Mouse (Mus musculus): ENCODE data around the gene Haus7. TPM values are rescaled to one million over a fixed set of nuclear protein-coding genes. Genes with fewer than 3 reads are reported as not detected.
"Not testable (repeated sequence)": the region's sequence is repeated elsewhere in the genome, so short reads cannot be mapped to it uniquely, and the experiment has no call there.

Gene Haus7
- total and polyA plus RNA-seq, 3 experiments: 4.3 to 6.0 (median 5.5) TPM

DNA sequence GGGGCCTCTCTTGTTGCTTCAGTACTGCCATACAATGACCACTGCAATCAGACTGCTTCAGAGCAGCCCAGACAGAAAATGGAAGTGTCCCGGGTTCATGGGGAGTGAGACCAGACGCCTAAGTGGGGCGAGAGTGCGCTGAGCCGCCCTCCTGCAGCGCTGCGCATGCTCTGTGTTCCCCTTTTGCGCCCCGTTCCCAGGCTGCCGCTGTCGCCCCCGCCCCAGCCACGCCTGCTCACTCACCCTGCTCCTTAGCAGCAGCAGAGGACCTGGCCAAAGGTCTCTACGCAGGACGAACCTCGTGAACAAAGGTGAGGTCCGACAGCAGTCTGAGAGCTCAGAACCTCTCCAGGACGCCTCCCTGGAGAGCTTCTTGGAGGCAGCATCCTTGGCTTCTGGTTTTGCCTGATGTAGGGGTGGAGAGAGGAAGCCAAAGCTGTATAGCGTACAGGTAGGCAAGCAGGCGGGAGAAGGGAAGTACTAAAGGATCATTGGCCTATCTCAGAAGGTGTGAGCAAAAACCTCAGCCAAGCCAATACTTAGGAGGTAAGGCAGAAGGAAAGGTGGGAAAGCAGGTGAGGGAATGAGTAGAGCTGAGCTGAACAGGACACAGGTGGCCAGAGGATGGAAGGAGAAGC lies 47.8 kb downstream of the Haus7 start, which contains the start of gene Zfp92:
Gene Zfp92, plus strand, starts transcription at position 217 of the 638 bp plus-strand sequence.
- no peak within 1 kb of the TSS for H3K4me3 ChIP-seq
- H3K36me3 ChIP-seq (ENCODE audit: control insufficient read depth, insufficient read depth, low read length): no peaks in the 10 kb centered on the region
- H3K9ac ChIP-seq (ENCODE audit: low read depth, low read length): no peak within 1 kb of the TSS
- DNase-seq: no peak
- H3K27ac ChIP-seq: no peak within 1 kb of the TSS
- 10% methylated on average over 19 of the region's 20 CpGs for WGBS
- intact Hi-C loops (cut with DNase I): no loop called here
- H3K4me1 ChIP-seq (ENCODE audit: control insufficient read depth, insufficient read depth, low read length): no peaks in the 10 kb centered on the region
- no peak for TF ChIP-seq POLR2A (IDR thresholded peaks at IDR 0.05; ENCODE audit: insufficient read depth, low read depth, low read length)
- no peak for TF ChIP-seq EP300 (IDR thresholded peaks at IDR 0.05; ENCODE audit: insufficient read depth, low read depth, low read length)
- no peak for TF ChIP-seq CTCF (IDR thresholded peaks at IDR 0.05)
- H3K79me2 ChIP-seq (replicated peaks; ENCODE audit: control insufficient read depth, insufficient read depth, low read length): no peaks in the 10 kb centered on the region
- H3K27me3 ChIP-seq (ENCODE audit: control insufficient read depth, insufficient read depth, low read length): 0 out of 2 replicates have a peak, but pooled peaks cover 3% of the 10 kb centered on the region

DNA sequence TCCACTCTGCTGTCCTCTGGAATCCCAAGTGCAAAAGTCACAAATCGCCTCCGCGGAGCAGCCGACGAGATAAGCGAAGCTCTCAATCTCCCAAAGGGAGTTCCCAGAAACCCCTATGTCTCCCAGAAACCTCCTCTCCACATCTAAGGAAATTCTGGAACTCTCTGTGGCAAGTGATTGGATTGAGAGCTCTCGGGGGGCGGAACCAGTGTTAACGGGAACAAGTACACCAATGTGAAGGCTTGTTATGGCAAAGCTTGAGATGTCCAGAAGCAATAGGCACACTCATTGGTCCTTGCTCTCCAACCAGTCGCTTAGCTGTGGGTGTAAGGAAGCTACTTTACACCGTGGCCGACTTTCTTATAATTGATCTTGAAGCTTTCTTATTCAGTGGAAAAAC lies 57.2 kb downstream of the Haus7 start:
- intact Hi-C loops (cut with DNase I): no loop called here
- WGBS: 88% methylated on average over 12 of the region's 12 CpGs

DNA sequence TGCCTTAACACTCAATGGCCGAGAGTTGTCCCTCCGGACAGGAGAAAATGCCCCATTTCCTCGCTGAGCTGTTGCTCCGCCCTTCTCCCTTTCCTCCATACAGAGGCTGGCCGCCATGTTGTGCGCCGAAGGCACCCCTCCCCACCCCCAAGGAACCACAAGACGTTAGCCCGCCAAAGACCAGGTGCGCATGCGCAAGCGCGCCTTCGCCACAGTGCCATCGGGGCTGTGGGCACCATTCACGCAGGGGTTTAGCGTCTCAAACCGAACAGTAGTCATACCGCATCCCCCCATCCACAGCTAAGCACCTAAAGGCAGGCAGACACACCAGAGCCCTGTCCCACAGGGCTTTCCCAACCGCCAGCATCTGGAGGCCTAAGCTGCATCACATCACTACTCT lies 57.9 kb downstream of the Haus7 start:
- Histone ChIP-seq H3K36me3 (ENCODE audit: control insufficient read depth, insufficient read depth, low read length) (no peaks in the 10 kb centered on the region), H3K27ac (no peak overlapping the region), H3K4me3 (no peak overlapping the region), H3K9ac (ENCODE audit: low read depth, low read length) (no peak overlapping the region), H3K79me2 (replicated peaks; ENCODE audit: control insufficient read depth, insufficient read depth, low read length) (no peaks in the 10 kb centered on the region), H3K27me3 (ENCODE audit: control insufficient read depth, insufficient read depth, low read length) (no peaks in the 10 kb centered on the region), H3K4me1 (ENCODE audit: control insufficient read depth, insufficient read depth, low read length) (no peaks in the 10 kb centered on the region)
- intact Hi-C loops (cut with DNase I): no loop called here
- no peak for DNase-seq
- WGBS: 82% methylated on average over 20 of the region's 20 CpGs
- TF ChIP-seq EP300 (IDR thresholded peaks at IDR 0.05; ENCODE audit: insufficient read depth, low read depth, low read length): no peak
- no peak for TF ChIP-seq POLR2A (IDR thresholded peaks at IDR 0.05; ENCODE audit: insufficient read depth, low read depth, low read length)
- TF ChIP-seq CTCF (IDR thresholded peaks at IDR 0.05): no peak

More for the DNA sequence above, 57.2 kb downstream of the Haus7 start:
- H3K36me3 ChIP-seq (ENCODE audit: control insufficient read depth, insufficient read depth, low read length): no peaks in the 10 kb centered on the region
- TF ChIP-seq CTCF (IDR thresholded peaks at IDR 0.05): no peak
- H3K79me2 ChIP-seq (replicated peaks; ENCODE audit: control insufficient read depth, insufficient read depth, low read length): no peaks in the 10 kb centered on the region
- H3K4me3 ChIP-seq: no peak overlapping the region
- H3K9ac ChIP-seq (ENCODE audit: low read depth, low read length): no peak overlapping the region
- H3K27ac ChIP-seq: no peak overlapping the region
- no peaks in the 10 kb centered on the region for H3K4me1 ChIP-seq (ENCODE audit: control insufficient read depth, insufficient read depth, low read length)
- no peaks in the 10 kb centered on the region for H3K27me3 ChIP-seq (ENCODE audit: control insufficient read depth, insufficient read depth, low read length)
- no peak for DNase-seq

DNA sequence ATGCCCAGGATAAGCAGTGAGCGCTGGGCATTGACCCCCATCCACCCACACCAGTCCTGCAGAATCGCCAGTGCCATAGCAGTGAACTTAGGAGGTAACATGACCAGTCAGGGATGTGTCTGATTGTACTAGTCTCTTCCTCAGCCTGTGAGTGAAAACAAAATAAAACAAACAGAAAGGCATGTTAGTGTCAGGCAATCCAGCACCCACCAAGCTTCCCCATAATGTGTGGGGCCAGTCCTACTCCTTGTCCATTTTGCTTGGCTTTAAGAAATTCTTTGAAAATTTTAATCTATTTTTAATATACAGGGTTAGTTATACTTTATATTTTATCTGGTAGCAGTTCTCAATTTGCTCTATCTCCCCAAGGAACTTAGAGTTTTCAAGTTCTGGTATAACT lies 60.2 kb downstream of the Haus7 start, which contains the start of gene Gm18336:
Gene Gm18336, minus strand, starts transcription at position 101 of the 400 bp plus-strand sequence.
- 71% methylated on average over 2 of the region's 2 CpGs for WGBS
- H3K79me2 ChIP-seq (replicated peaks; ENCODE audit: control insufficient read depth, insufficient read depth, low read length); H3K4me3 ChIP-seq; H3K4me1 ChIP-seq (ENCODE audit: control insufficient read depth, insufficient read depth, low read length); DNase-seq; H3K27me3 ChIP-seq (ENCODE audit: control insufficient read depth, insufficient read depth, low read length); H3K36me3 ChIP-seq (ENCODE audit: control insufficient read depth, insufficient read depth, low read length); H3K27ac ChIP-seq; intact Hi-C loops (cut with DNase I); H3K9ac ChIP-seq (ENCODE audit: low read depth, low read length): not testable (repeated sequence)

DNA sequence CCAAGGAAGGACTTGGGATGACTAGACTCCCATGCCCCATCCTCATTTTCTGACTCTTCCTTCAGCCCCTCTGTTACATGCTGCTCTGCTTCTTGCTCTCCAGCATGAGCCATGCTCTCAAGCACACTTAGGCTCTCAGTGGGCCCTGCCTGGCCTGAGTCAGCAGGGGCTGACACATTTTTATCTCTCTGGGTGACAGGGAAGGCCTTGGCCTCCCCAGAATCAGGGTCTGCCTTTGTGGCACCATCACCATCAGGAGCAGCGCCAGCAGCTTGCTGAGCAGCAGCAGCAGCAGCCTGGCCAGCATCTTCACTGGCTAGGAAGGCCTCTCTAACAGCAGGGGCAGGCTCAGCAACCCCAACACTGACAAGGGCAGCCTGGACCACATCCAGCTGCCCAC lies 62.4 kb downstream of the Haus7 start:
- H3K9ac ChIP-seq (ENCODE audit: low read depth, low read length): no peak overlapping the region
- 88% methylated on average over 1 of the region's 1 CpGs for WGBS
- intact Hi-C loops (cut with DNase I): no loop called here

DNA sequence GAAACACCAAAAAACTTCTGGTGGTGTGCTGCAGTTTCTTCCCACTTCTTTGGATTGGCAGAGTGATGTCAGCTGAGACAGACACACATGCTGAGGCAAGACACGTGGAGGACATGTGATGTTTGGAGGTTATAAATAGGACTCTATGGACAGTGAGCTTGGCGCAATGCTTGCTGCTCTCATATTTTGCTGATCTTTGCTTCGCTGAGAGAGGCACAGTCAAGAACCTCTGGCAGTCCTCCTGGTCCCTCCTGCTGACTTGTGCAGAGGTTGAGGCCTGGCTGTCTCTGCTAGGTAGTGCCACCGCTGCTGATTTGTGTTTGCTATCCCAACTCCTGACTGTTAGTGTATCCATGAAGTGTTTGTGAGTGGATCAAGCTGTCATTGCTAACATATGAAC lies 67.4 kb downstream of the Haus7 start:
- 50% methylated on average over 4 of the region's 4 CpGs for WGBS
- TF ChIP-seq EP300 (IDR thresholded peaks at IDR 0.05; ENCODE audit: insufficient read depth, low read depth, low read length): no peak
- no peaks in the 10 kb centered on the region for H3K4me1 ChIP-seq (ENCODE audit: control insufficient read depth, insufficient read depth, low read length)
- no peak for DNase-seq
- H3K79me2 ChIP-seq (replicated peaks; ENCODE audit: control insufficient read depth, insufficient read depth, low read length): no peaks in the 10 kb centered on the region
- no peaks in the 10 kb centered on the region for H3K27me3 ChIP-seq (ENCODE audit: control insufficient read depth, insufficient read depth, low read length)
- H3K4me3 ChIP-seq: no peak overlapping the region
- H3K9ac ChIP-seq (ENCODE audit: low read depth, low read length): no peak overlapping the region
- H3K27ac ChIP-seq: no peak overlapping the region
- no peaks in the 10 kb centered on the region for H3K36me3 ChIP-seq (ENCODE audit: control insufficient read depth, insufficient read depth, low read length)
- intact Hi-C loops (cut with DNase I): no loop called here

More for the DNA sequence above, 62.4 kb downstream of the Haus7 start:
- H3K79me2 ChIP-seq (replicated peaks; ENCODE audit: control insufficient read depth, insufficient read depth, low read length): no peaks in the 10 kb centered on the region
- DNase-seq: no peak
- H3K4me3 ChIP-seq: no peak overlapping the region
- TF ChIP-seq CTCF (IDR thresholded peaks at IDR 0.05) (no peak), EP300 (IDR thresholded peaks at IDR 0.05; ENCODE audit: insufficient read depth, low read depth, low read length) (no peak), POLR2A (IDR thresholded peaks at IDR 0.05; ENCODE audit: insufficient read depth, low read depth, low read length) (no peak)
- H3K4me1 ChIP-seq (ENCODE audit: control insufficient read depth, insufficient read depth, low read length): no peaks in the 10 kb centered on the region
- no peaks in the 10 kb centered on the region for H3K36me3 ChIP-seq (ENCODE audit: control insufficient read depth, insufficient read depth, low read length)
- H3K27ac ChIP-seq: no peak overlapping the region
- H3K27me3 ChIP-seq (ENCODE audit: control insufficient read depth, insufficient read depth, low read length): no peaks in the 10 kb centered on the region

Other genes with a start within 250 kb of the Haus7 start
- gene Xlr4b, start 244.7 kb downstream of the Haus7 start, total RNA-seq (2021): 1 to 10 TPM in 1 of 2 experiments, under 1 TPM in 1; 0.32 to 1.9 TPM
- gene Xlr4b, start 244.7 kb downstream of the Haus7 start, polyA plus RNA-seq (2012; rRNA removed): 0.20 and 0.29 TPM in 2 replicates
- 1 to 10 TPM; 6.0 to 6.9 TPM for gene F8a, start 230.8 kb downstream of the Haus7 start, total RNA-seq (2021)
- gene F8a, start 230.8 kb downstream of the Haus7 start, polyA plus RNA-seq (2012; rRNA removed): 5.1 and 5.9 TPM in 2 replicates
- not detected for gene Xlr4c, start 215.9 kb downstream of the Haus7 start, total RNA-seq (2021)
- gene Xlr4c, start 215.9 kb downstream of the Haus7 start, polyA plus RNA-seq (2012; rRNA removed): not detected in 2 replicates
- not detected for gene Xlr3c, start 193.7 kb downstream of the Haus7 start, total RNA-seq (2021)
- not detected in 2 replicates for gene Xlr3c, start 193.7 kb downstream of the Haus7 start, polyA plus RNA-seq (2012; rRNA removed)
- gene Xlr5a, start 166.1 kb downstream of the Haus7 start, total RNA-seq (2021): not detected
- not detected in 2 replicates for gene Xlr5a, start 166.1 kb downstream of the Haus7 start, polyA plus RNA-seq (2012; rRNA removed)
- not detected for gene Xlr5c, start 166.1 kb downstream of the Haus7 start, total RNA-seq (2021)
- not detected in 2 replicates for gene Xlr5c, start 166.1 kb downstream of the Haus7 start, polyA plus RNA-seq (2012; rRNA removed)
- not detected for gene Gm45015, start 122.2 kb downstream of the Haus7 start, total RNA-seq (2021)
- not detected in 2 replicates for gene Gm45015, start 122.2 kb downstream of the Haus7 start, polyA plus RNA-seq (2012; rRNA removed)
- gene Zfp275, start 116.4 kb downstream of the Haus7 start, total RNA-seq (2021): 1 to 10 TPM; 4.8 to 6.2 TPM
- gene Zfp275, start 116.4 kb downstream of the Haus7 start, polyA plus RNA-seq (2012; rRNA removed): 7.5 and 11.2 TPM in 2 replicates
- not detected for gene Gm18336, start 60.3 kb downstream of the Haus7 start, total RNA-seq (2021)
- gene Gm18336, start 60.3 kb downstream of the Haus7 start, polyA plus RNA-seq (2012; rRNA removed): not detected in 2 replicates
- gene Zfp92, start 47.9 kb downstream of the Haus7 start, total RNA-seq (2021): not detected
- not detected in 2 replicates for gene Zfp92, start 47.9 kb downstream of the Haus7 start, polyA plus RNA-seq (2012; rRNA removed)
- gene Trex2, start 23.7 kb downstream of the Haus7 start, total RNA-seq (2021): not detected
- gene Trex2, start 23.7 kb downstream of the Haus7 start, polyA plus RNA-seq (2012; rRNA removed): not detected in 2 replicates
- 100 to 1,000 TPM; 190 to 202 TPM for gene Bgn, start 24.6 kb upstream of the Haus7 start, total RNA-seq (2021)
- 378 and 439 TPM in 2 replicates for gene Bgn, start 24.6 kb upstream of the Haus7 start, polyA plus RNA-seq (2012; rRNA removed)
- under 1 TPM in 1 of 2 experiments, not detected in 1; 0.14 TPM for gene Atp2b3, start 44.0 kb upstream of the Haus7 start, total RNA-seq (2021)
- gene Atp2b3, start 44.0 kb upstream of the Haus7 start, polyA plus RNA-seq (2012; rRNA removed): 0.09 and 0.12 TPM in 2 replicates
- gene Dusp9, start 180.4 kb upstream of the Haus7 start, total RNA-seq (2021): not detected
- 0.04 TPM in 1 of 2 replicates, not detected in the other for gene Dusp9, start 180.4 kb upstream of the Haus7 start, polyA plus RNA-seq (2012; rRNA removed)
- 1 to 10 TPM; 6.5 to 8.0 TPM for gene Pnck, start 201.1 kb upstream of the Haus7 start, total RNA-seq (2021)
- 15.8 and 20.4 TPM in 2 replicates for gene Pnck, start 201.1 kb upstream of the Haus7 start, polyA plus RNA-seq (2012; rRNA removed)
- 100 to 1,000 TPM; 155 to 179 TPM for gene Slc6a8, start 214.1 kb upstream of the Haus7 start, total RNA-seq (2021)
- gene Slc6a8, start 214.1 kb upstream of the Haus7 start, polyA plus RNA-seq (2012; rRNA removed): 155 and 205 TPM in 2 replicates